Mouse (Mus musculus): Measurements from ENCODE around the gene Olfr248. TPM values are rescaled to one million over a fixed set of nuclear protein-coding genes. Genes with fewer than 3 reads are reported as not detected.

The Olfr248 gene
- not detected in 2 replicates for polyA plus RNA-seq (2012)

GRCm38 (mm10) chr1:174390746-174391145, at the start of gene Olfr248:
TSS of gene Olfr248 (plus strand) at chr1:174391046.

GRCm38 (mm10) chr1:174364882-174365451, 25.9 kb upstream of the Olfr248 start, which contains the start of gene Olfr417:
TSS of gene Olfr417 (plus strand) at chr1:174365122.

GRCm38 (mm10) chr1:174423764-174424163, 32.9 kb downstream of the Olfr248 start, which contains the start of gene Olfr414:
TSS of gene Olfr414 (plus strand) at chr1:174424064.

Other genes starting within 250 kb of the Olfr248 start
- gene Olfr420, start 235.4 kb upstream of the Olfr248 start, polyA plus RNA-seq (2012): not detected in 2 replicates
- 0.28 and 0.40 TPM in 2 replicates for gene Spta1, start 218.3 kb upstream of the Olfr248 start, polyA plus RNA-seq (2012)
- gene Olfr419, start 139.0 kb upstream of the Olfr248 start, polyA plus RNA-seq (2012): not detected in 2 replicates
- gene Mptx1, start 60.5 kb upstream of the Olfr248 start, polyA plus RNA-seq (2012): not detected in 2 replicates
- 0.02 TPM in 1 of 2 replicates, not detected in the other for gene Olfr417, start 25.9 kb upstream of the Olfr248 start, polyA plus RNA-seq (2012)
- not detected in 2 replicates for gene Olfr414, start 33.0 kb downstream of the Olfr248 start, polyA plus RNA-seq (2012)
- gene Olfr220, start 51.0 kb downstream of the Olfr248 start, polyA plus RNA-seq (2012): not detected in 2 replicates
- gene Fmn2, start 110.8 kb downstream of the Olfr248 start, polyA plus RNA-seq (2012): 0.28 and 0.34 TPM in 2 replicates

Measured in megakaryocyte-erythroid progenitor cell, adult 5 weeks (primary cell).